Mouse (Mus musculus) midbrain, embryonic 12.5 days (tissue): ENCODE results near the gene Prkcz. TPM values are rescaled to one million over a fixed set of nuclear protein-coding genes. Genes with fewer than 3 reads are reported as not detected.

Source experiments
- ATAC-seq: fragments of 200-750 bp; cut with Nextera tagmentation; 2 replicates; pipeline ENCODE4 v1.8.0; 2017; ENCODE audit warnings: low read depth, moderate TSS enrichment, moderate library complexity; ENCODE audit not compliant: low FRiP score
- H3K27ac ChIP-seq: fragments of 300-500 bp; sonication (generic); replicated peaks from 2 replicates; pipeline ENCODE4 v1.5.1; 2016; ENCODE audit warnings: mild to moderate bottlenecking
- H3K27me3 ChIP-seq: fragments of 300-500 bp; sonication (generic); 2 replicates; pipeline ENCODE4 v1.6.1; 2016; ENCODE audit warnings: mild to moderate bottlenecking
- H3K36me3 ChIP-seq: fragments of 300-500 bp; sonication (generic); 2 replicates; pipeline ENCODE4 v1.6.1; 2016
- H3K4me1 ChIP-seq: fragments of 300-500 bp; sonication (generic); 2 replicates; pipeline ENCODE4 v1.6.1; 2016
- H3K4me2 ChIP-seq: fragments of 300-500 bp; sonication (generic); replicated peaks from 2 replicates; pipeline ENCODE4 v1.6.1; 2016; ENCODE audit warnings: mild to moderate bottlenecking, moderate library complexity
- H3K4me3 ChIP-seq: fragments of 300-500 bp; sonication (generic); 2 replicates; pipeline ENCODE4 v1.5.1; 2016; ENCODE audit warnings: mild to moderate bottlenecking
- H3K9ac ChIP-seq: fragments of 300-500 bp; sonication (generic); replicated peaks from 2 replicates; pipeline ENCODE4 v1.6.1; 2016; ENCODE audit warnings: mild to moderate bottlenecking, moderate library complexity
- H3K9me3 ChIP-seq: fragments of 300-500 bp; sonication (generic); 2 replicates; pipeline ENCODE4 v1.6.1; 2016; ENCODE audit warnings: mild to moderate bottlenecking
- WGBS: fragments of 180-500 bp; shearing (Covaris S2); methylation state at CpG from one replicate; pipeline ENCODE4 v1.1.7; 2016; 5-methylcytosine and 5-hydroxymethylcytosine counted together
- polyA plus RNA-seq: library from polyadenylated mRNA; unstranded; fragments of >200 nt; fragmentation: Nextera tagmentation; extraction: Ambion mirVana; gene quantifications from 2 replicates; pipeline ENCODE4 v1.2.1, GENCODE M21; 2016

The Prkcz gene
- polyA plus RNA-seq, 1 experiment from 2014 or later: 30.9 TPM

DNA sequence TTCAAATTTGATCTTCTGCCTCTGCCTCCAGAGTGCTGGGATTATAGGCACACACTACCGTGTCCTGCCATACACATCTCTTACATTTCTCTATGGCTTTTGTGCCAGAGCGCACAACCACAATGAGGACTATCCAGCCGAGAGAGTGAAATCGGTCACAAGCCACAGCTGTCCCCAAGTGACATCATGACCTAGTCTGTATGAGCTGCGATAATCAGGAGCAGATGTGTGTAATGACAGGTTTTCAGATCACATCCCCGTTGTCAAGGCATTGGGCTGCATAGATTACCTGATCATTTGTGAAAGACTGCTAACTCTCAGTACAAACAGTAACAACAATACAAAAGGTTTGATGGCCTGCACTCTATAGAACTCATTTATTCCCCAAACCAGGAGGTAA, 83.2 kb downstream of the Prkcz start:
- H3K9me3 ChIP-seq: no peaks in the 10 kb centered on the region
- WGBS: 57% methylated on average over 6 of the region's 6 CpGs
- H3K4me3 ChIP-seq: no peak overlapping the region
- peaks cover 17% of the 10 kb centered on the region for H3K4me1 ChIP-seq
- H3K27ac ChIP-seq: 0 out of 2 replicates have a peak overlapping the region, but pooled peaks have one; percentile 15
- no peaks in the 10 kb centered on the region for H3K27me3 ChIP-seq
- no peak for ATAC-seq
- H3K9ac ChIP-seq: no peak overlapping the region
- no peak overlapping the region for H3K4me2 ChIP-seq
- no peaks in the 10 kb centered on the region for H3K36me3 ChIP-seq

GRCm38 (mm10) chr4:155274851-155275250, 86.3 kb downstream of the Prkcz start:
- WGBS: 67% methylated on average over 3 of the region's 3 CpGs
- Histone ChIP-seq H3K9me3 (no peaks in the 10 kb centered on the region), H3K9ac (0 out of 2 replicates have a peak overlapping the region, but pooled peaks have one; percentile 16), H3K4me2 (no peak overlapping the region), H3K27ac (no peak overlapping the region), H3K4me1 (peaks cover 8% of the 10 kb centered on the region; the same call in 1 of the 2 replicates), H3K36me3 (0 out of 2 replicates have a peak, but pooled peaks cover 3% of the 10 kb centered on the region), H3K27me3 (no peaks in the 10 kb centered on the region), H3K4me3 (no peak overlapping the region)
- no peak for ATAC-seq

- 0 out of 2 replicates have a peak, but pooled peaks cover 3% of the 10 kb centered on the region for H3K36me3 ChIP-seq
- no peaks in the 10 kb centered on the region for H3K9me3 ChIP-seq
- H3K9ac ChIP-seq: no peak overlapping the region
- no peaks in the 10 kb centered on the region for H3K27me3 ChIP-seq
- WGBS: 65% methylated on average over 5 of the region's 5 CpGs
- H3K27ac ChIP-seq: no peak overlapping the region
- peaks cover 8% of the 10 kb centered on the region; the same call in 1 of the 2 replicates for H3K4me1 ChIP-seq
- H3K4me2 ChIP-seq: no peak overlapping the region
- ATAC-seq: no peak
- H3K4me3 ChIP-seq: no peak overlapping the region
Measured at GRCm38 (mm10) chr4:155274451-155274850, 86.7 kb downstream of the Prkcz start.

GRCm38 (mm10) chr4:155268382-155268781, 92.8 kb downstream of the Prkcz start:
- Histone ChIP-seq H3K27me3 (no peaks in the 10 kb centered on the region), H3K4me3 (no peak overlapping the region), H3K4me2 (no peak overlapping the region), H3K36me3 (0 out of 2 replicates have a peak, but pooled peaks cover 3% of the 10 kb centered on the region), H3K9ac (no peak overlapping the region), H3K27ac (no peak overlapping the region), H3K9me3 (no peaks in the 10 kb centered on the region), H3K4me1 (no peaks in the 10 kb centered on the region)
- WGBS: 39% methylated on average over 5 of the region's 5 CpGs
- ATAC-seq: no peak

DNA sequence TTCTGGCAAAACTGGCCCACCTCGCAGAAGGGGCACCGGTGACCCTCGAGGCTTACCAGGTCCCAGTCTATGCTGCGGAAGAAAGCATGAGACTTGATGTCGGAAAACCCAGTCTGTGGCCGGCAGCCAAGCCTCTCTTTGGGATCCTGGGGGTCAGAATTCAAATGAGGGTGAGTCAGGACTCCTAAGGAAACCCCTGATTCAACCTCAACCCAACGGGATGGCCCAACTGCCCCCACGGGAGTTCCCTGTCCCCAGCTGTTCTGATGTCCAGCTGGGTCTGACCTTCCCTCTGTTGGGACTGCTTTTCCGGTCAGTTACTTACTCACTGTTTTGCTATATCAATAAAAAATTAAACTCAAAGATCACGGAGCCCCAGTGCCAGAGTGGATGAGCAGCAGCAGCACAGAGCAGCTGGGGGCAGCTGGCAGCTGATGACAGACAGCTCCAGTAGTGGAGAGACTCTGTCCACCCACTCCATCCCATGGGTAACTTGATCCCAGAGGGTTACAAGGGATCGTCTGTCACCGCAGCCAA, 93.5 kb downstream of the Prkcz start:
- ATAC-seq: no peak
- 0 out of 2 replicates have a peak, but pooled peaks cover 3% of the 10 kb centered on the region for H3K36me3 ChIP-seq
- no peak overlapping the region for H3K27ac ChIP-seq
- no peak overlapping the region for H3K4me2 ChIP-seq
- H3K9ac ChIP-seq: no peak overlapping the region
- H3K9me3 ChIP-seq: no peaks in the 10 kb centered on the region
- no peak overlapping the region for H3K4me3 ChIP-seq
- 71% methylated on average over 12 of the region's 12 CpGs for WGBS
- no peaks in the 10 kb centered on the region for H3K4me1 ChIP-seq
- H3K27me3 ChIP-seq: no peaks in the 10 kb centered on the region

GRCm38 (mm10) chr4:155267047-155267543, 94.1 kb downstream of the Prkcz start:
- 0 out of 2 replicates have a peak, but pooled peaks cover 3% of the 10 kb centered on the region for H3K36me3 ChIP-seq
- 92% methylated on average over 7 of the region's 7 CpGs for WGBS
- no peak overlapping the region for H3K27ac ChIP-seq
- ATAC-seq: no peak
- no peak overlapping the region for H3K4me2 ChIP-seq
- H3K27me3 ChIP-seq: no peaks in the 10 kb centered on the region
- H3K4me1 ChIP-seq: no peaks in the 10 kb centered on the region
- H3K9ac ChIP-seq: no peak overlapping the region
- no peak overlapping the region for H3K4me3 ChIP-seq
- no peaks in the 10 kb centered on the region for H3K9me3 ChIP-seq

GRCm38 (mm10) chr4:155264521-155265321, 96.4 kb downstream of the Prkcz start:
- H3K9ac ChIP-seq: no peak overlapping the region
- no peak overlapping the region for H3K4me2 ChIP-seq
- no peaks in the 10 kb centered on the region for H3K27me3 ChIP-seq
- H3K9me3 ChIP-seq: 0 out of 2 replicates have a peak, but pooled peaks cover 3% of the 10 kb centered on the region
- no peak overlapping the region for H3K27ac ChIP-seq
- 81% methylated on average over 3 of the region's 3 CpGs for WGBS
- no peak overlapping the region for H3K4me3 ChIP-seq
- H3K4me1 ChIP-seq: no peaks in the 10 kb centered on the region
- H3K36me3 ChIP-seq: peaks cover 9% of the 10 kb centered on the region
- no peak for ATAC-seq

- Histone ChIP-seq H3K4me3 (no peak overlapping the region), H3K27me3 (no peaks in the 10 kb centered on the region), H3K9ac (no peak overlapping the region; the same call in 1 of the 2 replicates), H3K36me3 (peaks cover 25% of the 10 kb centered on the region), H3K9me3 (no peaks in the 10 kb centered on the region), H3K4me2 (no peak overlapping the region), H3K4me1 (peaks cover 29% of the 10 kb centered on the region), H3K27ac (no peak overlapping the region)
- no peak for ATAC-seq
- 78% methylated on average over 6 of the region's 6 CpGs for WGBS
Measured at GRCm38 (mm10) chr4:155252253-155252652, 108.9 kb downstream of the Prkcz start.

DNA sequence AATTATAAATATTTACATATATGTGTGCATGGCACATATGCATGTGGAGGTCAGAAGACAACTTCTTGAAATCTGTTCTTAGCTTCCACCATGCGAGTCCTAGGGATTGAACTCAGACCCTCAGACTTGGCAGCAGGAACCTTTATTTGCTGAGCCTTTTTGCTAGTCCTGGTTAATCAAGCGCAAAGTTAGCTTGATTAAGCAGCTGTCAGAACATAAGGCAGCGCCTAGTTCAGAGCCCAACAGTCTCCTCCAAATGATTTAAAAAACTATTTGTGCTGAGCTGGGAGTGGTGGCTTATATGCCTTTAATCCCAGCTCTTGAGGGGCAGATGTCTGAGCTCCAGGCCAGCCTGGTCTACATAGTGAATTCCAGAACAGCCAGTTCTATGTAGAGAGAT, 110.0 kb downstream of the Prkcz start:
- peaks cover 29% of the 10 kb centered on the region for H3K4me1 ChIP-seq
- H3K9me3 ChIP-seq: no peaks in the 10 kb centered on the region
- no peaks in the 10 kb centered on the region for H3K27me3 ChIP-seq
- peak overlapping the region; percentile 71 for H3K4me3 ChIP-seq
- ATAC-seq: no peak
- H3K27ac ChIP-seq: no peak overlapping the region; the same call in 1 of the 2 replicates
- 61% methylated on average over 3 of the region's 3 CpGs for WGBS
- H3K9ac ChIP-seq: no peak overlapping the region
- H3K36me3 ChIP-seq: peaks cover 17% of the 10 kb centered on the region
- peak overlapping the region; percentile 95 for H3K4me2 ChIP-seq

GRCm38 (mm10) chr4:155250361-155251117, 110.6 kb downstream of the Prkcz start:
- H3K9ac ChIP-seq: peak overlapping the region; percentile 89
- H3K27me3 ChIP-seq: no peaks in the 10 kb centered on the region
- peak overlapping the region; percentile 95 for H3K4me2 ChIP-seq
- peaks cover 29% of the 10 kb centered on the region for H3K4me1 ChIP-seq
- H3K4me3 ChIP-seq: peak overlapping the region; percentile 71
- WGBS: 7% methylated on average over 23 of the region's 23 CpGs
- H3K27ac ChIP-seq: peak overlapping the region; percentile 97
- ATAC-seq: no peak; the same call in 1 of the 2 replicates
- H3K36me3 ChIP-seq: peaks cover 11% of the 10 kb centered on the region; the same call in 1 of the 2 replicates
- no peaks in the 10 kb centered on the region for H3K9me3 ChIP-seq

DNA sequence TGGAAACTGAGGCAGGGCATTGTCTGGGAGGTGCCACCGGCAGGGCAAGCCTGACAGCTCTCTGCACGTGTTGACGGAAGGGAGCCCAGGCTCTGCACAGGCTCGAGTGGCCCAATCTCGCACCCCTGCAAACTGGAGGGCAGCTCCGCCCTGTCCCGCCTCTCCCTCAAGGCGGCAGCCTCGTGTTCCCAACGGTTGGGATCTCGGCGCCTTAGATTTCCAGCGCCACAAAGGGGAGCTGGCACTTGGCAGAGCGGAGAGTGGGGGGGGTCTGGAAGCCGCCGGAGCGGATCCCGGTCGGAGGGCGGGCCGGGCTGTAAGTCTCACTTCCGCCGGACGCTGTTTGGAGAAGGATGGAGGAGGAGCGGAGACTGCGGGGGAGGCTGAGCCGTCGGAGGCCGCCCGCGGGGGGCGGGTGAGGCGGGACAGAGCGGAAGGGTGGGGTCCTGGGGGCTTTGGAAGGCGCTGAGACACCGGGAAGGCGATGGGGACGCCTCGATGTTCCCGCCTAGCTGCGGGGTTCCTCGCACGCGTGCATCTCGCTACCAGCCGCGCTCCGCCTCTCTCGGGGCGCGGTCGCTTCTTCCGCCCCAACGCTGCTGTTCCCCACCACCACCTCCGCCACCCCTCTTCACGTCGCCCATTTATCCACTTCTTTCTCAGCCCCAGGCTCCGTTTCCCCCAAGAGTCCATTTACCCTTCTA, 111.4 kb downstream of the Prkcz start, which contains the start of gene Faap20:
Gene Faap20 (plus strand): TSS at position 155 of the 704 bp plus-strand sequence.
- Histone ChIP-seq H3K9ac (peak within 1 kb of the TSS; percentile 89), H3K36me3 (peaks cover 11% of the 10 kb centered on the region; the same call in 1 of the 2 replicates), H3K27me3 (no peaks in the 10 kb centered on the region), H3K4me3 (peak within 1 kb of the TSS; percentile 71), H3K9me3 (no peaks in the 10 kb centered on the region), H3K27ac (peak within 1 kb of the TSS; percentile 97), H3K4me2 (peak within 1 kb of the TSS; percentile 95), H3K4me1 (peaks cover 29% of the 10 kb centered on the region)
- peak; percentile 93 for ATAC-seq
- under 1% methylated on average over 43 of the region's 58 CpGs for WGBS
